Mouse (Mus musculus) 3T3-L1 (cell line): ENCODE measurements at regions not wholly inside any gene's neighbourhood (a gene's known extent, or its start where the extent isn't known, plus 50 kb on each side); places are given as distances from the start of the nearest gene placed in this dataset.

Source experiments
- DNase-seq: peaks from one replicate; pipeline ENCODE4 v3.0.0-alpha.2; 2015; ENCODE audit warnings: low read depth, low spot score

- DNase-seq, result no peak
Observed at GRCm38 (mm10) chr4:125882531-125882930, 141.8 kb upstream of the Csf3r start.

- peak; percentile 3 for DNase-seq
Observed at GRCm38 (mm10) chr4:125890510-125890909, 133.8 kb upstream of the Csf3r start.

- no peak for DNase-seq
Observed at GRCm38 (mm10) chr4:125893139-125893538, 131.2 kb upstream of the Csf3r start.

- no peak for DNase-seq
Observed at GRCm38 (mm10) chr4:125897707-125898106, 126.6 kb upstream of the Csf3r start.

- no peak for DNase-seq
Observed at GRCm38 (mm10) chr4:125898631-125899348, 125.6 kb upstream of the Csf3r start.

GRCm38 (mm10) chr4:125901546-125902276, 122.6 kb upstream of the Csf3r start:
- DNase-seq, result no peak

GRCm38 (mm10) chr4:125906296-125906695, 118.1 kb upstream of the Csf3r start:
- DNase-seq, result no peak

GRCm38 (mm10) chr4:125908901-125909300, 115.4 kb upstream of the Csf3r start:
- no peak for DNase-seq

- DNase-seq, result no peak
Observed at GRCm38 (mm10) chr4:125911541-125912270, 112.6 kb upstream of the Csf3r start.

GRCm38 (mm10) chr4:125912444-125913049, 111.8 kb upstream of the Csf3r start:
- DNase-seq, result peak; percentile 52

GRCm38 (mm10) chr4:125915166-125915565, 109.2 kb upstream of the Csf3r start:
- DNase-seq, result peak; percentile 7

- no peak for DNase-seq
Observed at GRCm38 (mm10) chr4:125917210-125917609, 107.1 kb upstream of the Csf3r start.

- no peak for DNase-seq
Observed at GRCm38 (mm10) chr4:125921550-125922316, 102.6 kb upstream of the Csf3r start.

GRCm38 (mm10) chr4:125922317-125922878, 102.0 kb upstream of the Csf3r start:
- DNase-seq, result no peak

- DNase-seq, result no peak
Observed at GRCm38 (mm10) chr4:125923225-125923624, 101.1 kb upstream of the Csf3r start.

GRCm38 (mm10) chr4:125928196-125928595, 96.2 kb upstream of the Csf3r start:
- no peak for DNase-seq

GRCm38 (mm10) chr4:125929122-125929772, 95.1 kb upstream of the Csf3r start:
- DNase-seq, result no peak

GRCm38 (mm10) chr4:125930764-125931163, 93.6 kb upstream of the Csf3r start:
- no peak for DNase-seq

- no peak for DNase-seq
Observed at GRCm38 (mm10) chr4:125931321-125931720, 93.0 kb upstream of the Csf3r start.

GRCm38 (mm10) chr4:125932036-125932756, 92.2 kb upstream of the Csf3r start:
- DNase-seq, result no peak
